Mouse (Mus musculus) cortical plate, adult 2 months (tissue): ENCODE results near the gene Lcat. TPM values are rescaled to one million over a fixed set of nuclear protein-coding genes. Genes with fewer than 3 reads are reported as not detected.

Source experiments
- H3K27ac ChIP-seq: fragments of 200-500 bp; 2 replicates; pipeline ENCODE4 v1.5.1; 2012; ENCODE audit warnings: low read length, control low read depth, inconsistent platforms; ENCODE audit not compliant: insufficient read depth
- H3K4me1 ChIP-seq: fragments of 200-500 bp; 2 replicates; pipeline ENCODE4 v1.6.1; 2011; ENCODE audit warnings: low read length; ENCODE audit not compliant: control insufficient read depth, insufficient read depth
- H3K4me3 ChIP-seq: fragments of 200-500 bp; 2 replicates; pipeline ENCODE4 v1.5.1; 2011; ENCODE audit warnings: mild to moderate bottlenecking, low read length, control low read depth; ENCODE audit not compliant: insufficient read depth
- CTCF ChIP-seq: fragments of 200-500 bp; IDR thresholded peaks from 2 replicates; pipeline ENCODE4 v1.5.1; 2011; ENCODE audit warnings: mild to moderate bottlenecking, control low read depth, low read length; ENCODE audit not compliant: insufficient read depth; ENCODE audit errors: extremely low read depth
- POLR2A ChIP-seq: fragments of 200-500 bp; IDR thresholded peaks from 2 replicates; pipeline ENCODE4 v1.6.1; 2011; ENCODE audit warnings: mild to moderate bottlenecking, low read length, control low read depth; ENCODE audit not compliant: insufficient read depth; ENCODE audit errors: extremely low read depth
- polyA plus RNA-seq: library from polyadenylated mRNA; depleted of rRNA; stranded (reverse); fragments of >200 nt; gene quantifications from 2 replicates; pipeline ENCODE4 v1.2.3, GENCODE M21; 2012

Lcat gene
- polyA plus RNA-seq, 1 experiment = 54.4 TPM

DNA sequence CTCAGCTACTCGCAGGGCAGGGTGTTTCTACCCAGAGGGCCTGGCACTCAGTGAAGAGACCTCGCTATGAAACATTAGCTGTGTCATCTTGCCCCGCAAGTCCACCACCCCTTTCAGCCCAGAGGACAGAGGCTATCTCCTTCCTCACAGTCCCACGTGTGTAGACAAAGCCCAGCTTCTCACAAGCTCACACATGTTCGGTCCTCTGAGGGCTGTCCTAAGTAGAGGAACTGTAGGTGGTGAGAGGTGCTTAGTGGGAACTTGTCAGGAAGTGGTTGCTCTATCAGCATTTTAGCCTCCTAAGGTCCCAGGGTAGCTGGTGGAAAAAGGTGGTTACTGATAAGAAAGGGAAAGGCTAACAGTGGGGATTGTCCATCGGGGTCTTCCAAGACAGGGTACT is 8.1 kb downstream of the Lcat start:
- no peak overlapping the region for H3K4me3 ChIP-seq
- TF ChIP-seq CTCF (no peak), POLR2A (no peak)
- peaks cover 2% of the 10 kb centered on the region for H3K4me1 ChIP-seq
- no peak overlapping the region for H3K27ac ChIP-seq

DNA sequence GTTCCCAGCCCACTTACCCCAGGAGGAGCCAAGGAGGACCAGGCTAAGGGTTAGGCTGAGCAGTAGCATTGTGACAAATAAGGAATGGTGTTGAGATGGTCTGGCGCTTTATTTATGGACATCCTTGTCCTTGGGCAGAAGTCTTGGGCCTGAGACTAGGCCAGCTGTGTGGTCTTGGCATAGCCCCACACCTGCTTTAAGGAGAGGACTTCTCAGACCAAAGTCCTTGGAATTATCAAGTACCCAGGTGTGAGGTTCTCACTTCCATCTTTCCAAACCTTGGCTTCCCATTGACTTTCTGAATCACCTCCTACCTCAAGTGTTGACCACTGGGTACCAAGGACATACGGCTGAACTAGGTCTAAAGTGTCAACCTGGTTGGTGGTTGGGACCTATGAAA is 9.4 kb downstream of the Lcat start, which contains the start of gene Ctrl:
Gene Ctrl, minus strand, starts transcription at position 101 of the 400 bp plus-strand sequence.
- no peak within 1 kb of the TSS for H3K4me3 ChIP-seq
- no peak within 1 kb of the TSS for H3K27ac ChIP-seq
- H3K4me1 ChIP-seq = peaks cover 2% of the 10 kb centered on the region
- TF ChIP-seq POLR2A = no peak
- no peak for TF ChIP-seq CTCF

DNA sequence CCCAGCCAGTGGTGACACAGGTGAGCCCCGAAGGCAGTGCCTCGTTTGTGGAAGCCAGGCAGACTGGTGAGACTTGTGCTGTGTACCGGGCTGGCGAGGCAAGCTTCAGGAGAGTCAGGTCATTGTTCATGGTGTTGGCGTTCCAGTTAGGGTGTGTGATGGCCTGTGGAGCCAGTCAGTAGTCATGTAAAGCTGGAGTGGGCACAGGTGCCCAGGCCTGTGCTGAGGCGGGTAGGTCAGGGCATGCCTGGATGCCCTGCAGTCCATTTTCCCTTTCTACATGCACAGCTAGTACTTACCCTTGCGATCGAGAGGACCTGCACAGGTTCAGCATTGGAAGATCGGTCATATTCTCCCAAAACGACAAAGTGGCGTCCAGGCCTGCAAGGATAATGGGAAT is 10.7 kb downstream of the Lcat start:
- Histone ChIP-seq H3K27ac (no peak overlapping the region), H3K4me3 (no peak overlapping the region), H3K4me1 (peaks cover 2% of the 10 kb centered on the region)
- TF ChIP-seq POLR2A (no peak), CTCF (no peak)

DNA sequence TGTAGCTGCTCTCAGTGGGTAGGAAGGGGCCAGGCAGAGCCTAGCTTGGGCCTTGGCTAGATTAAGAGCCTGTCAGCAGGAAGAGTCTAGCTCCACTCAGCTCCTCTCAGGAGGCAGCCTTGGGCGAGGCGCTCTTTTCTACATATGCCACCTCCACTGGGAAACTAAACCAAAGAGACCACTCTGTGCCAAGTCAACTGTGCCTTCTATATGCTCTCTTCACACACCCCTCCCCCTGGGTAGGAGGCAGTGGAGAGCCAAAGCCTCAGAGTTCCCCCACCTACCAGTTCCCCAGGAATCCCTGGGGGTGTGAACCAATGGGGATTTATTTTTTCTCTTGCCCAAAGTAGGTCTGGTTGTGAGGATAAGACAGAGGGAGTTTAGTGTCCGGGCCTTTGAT is 11.9 kb downstream of the Lcat start:
- peak overlapping the region; percentile 22 for H3K27ac ChIP-seq
- H3K4me1 ChIP-seq = peaks cover 2% of the 10 kb centered on the region
- H3K4me3 ChIP-seq = no peak overlapping the region
- TF ChIP-seq CTCF (no peak), POLR2A (peak; percentile 40; the same call in 1 of the 2 replicates)

DNA sequence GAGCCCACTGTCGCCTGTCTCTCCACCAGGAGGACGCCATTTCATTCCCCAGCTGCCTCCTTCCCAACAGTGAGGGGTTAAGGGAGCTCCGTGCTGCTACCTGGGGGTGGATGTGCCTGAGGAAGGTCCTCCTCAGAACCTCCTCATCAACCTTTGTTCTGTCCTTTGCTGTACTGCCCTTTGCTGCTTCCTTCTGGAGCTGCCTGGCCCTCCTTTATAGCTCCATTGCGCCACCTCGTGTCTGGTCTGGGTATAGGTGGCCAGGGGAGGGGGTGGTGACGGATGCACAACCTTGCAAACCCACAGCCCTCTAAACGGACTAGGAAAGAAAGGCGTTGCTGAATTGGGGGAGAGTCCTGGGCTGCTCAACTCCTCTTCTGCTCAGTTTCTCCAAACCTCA is 12.6 kb downstream of the Lcat start:
- TF ChIP-seq CTCF (peak; percentile 92), POLR2A (no peak)
- no peak overlapping the region for H3K27ac ChIP-seq
- H3K4me1 ChIP-seq = no peaks in the 10 kb centered on the region; the same call in 1 of the 2 replicates
- H3K4me3 ChIP-seq = no peak overlapping the region

DNA sequence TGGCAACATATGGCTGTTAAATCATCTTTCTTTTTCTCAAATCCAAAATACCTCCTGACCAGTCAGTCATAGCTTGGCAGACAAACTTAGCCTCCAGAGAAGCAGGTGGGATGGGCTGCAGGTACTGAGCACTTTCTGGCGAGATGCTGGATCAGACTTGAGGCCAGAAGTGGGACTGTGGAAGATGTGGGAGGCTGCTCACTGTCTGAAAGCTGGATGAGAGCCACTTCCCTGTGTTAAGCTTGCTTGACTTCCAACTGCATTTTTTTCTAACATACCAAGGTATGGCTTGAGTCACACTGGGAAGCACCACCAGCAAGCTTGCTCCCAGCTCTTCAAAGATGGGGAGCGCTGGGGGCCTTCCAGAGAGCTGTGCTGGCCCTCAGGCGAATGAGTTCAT is 18.1 kb downstream of the Lcat start:
- peak overlapping the region; percentile 27; the same call in 1 of the 2 replicates for H3K27ac ChIP-seq
- H3K4me3 ChIP-seq = no peak overlapping the region
- TF ChIP-seq CTCF = no peak
- no peak for TF ChIP-seq POLR2A
- peaks cover 2% of the 10 kb centered on the region for H3K4me1 ChIP-seq

DNA sequence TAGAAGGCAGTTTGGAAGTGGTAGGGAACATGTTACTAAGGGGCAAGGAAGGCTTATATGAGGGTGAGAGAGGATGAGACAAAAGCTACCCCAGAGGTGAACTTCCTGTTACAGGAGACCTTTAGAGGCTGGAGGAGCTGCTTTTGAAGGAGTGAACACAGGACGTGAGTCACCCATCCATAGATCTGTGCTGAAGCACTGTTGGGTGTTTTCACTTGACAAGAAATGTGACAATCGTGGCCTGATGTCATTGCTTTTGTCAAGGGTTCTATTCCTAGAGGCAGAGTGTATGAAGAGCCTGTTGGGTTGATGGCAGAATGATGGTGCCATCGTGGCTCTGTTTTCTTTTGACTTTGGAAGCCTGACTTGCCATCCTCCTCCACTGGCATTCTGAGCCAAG is 23.8 kb downstream of the Lcat start:
- Histone ChIP-seq H3K4me1 (peaks cover 4% of the 10 kb centered on the region; the same call in 1 of the 2 replicates), H3K27ac (no peak overlapping the region), H3K4me3 (no peak overlapping the region)
- no peak for TF ChIP-seq CTCF
- TF ChIP-seq POLR2A = no peak

DNA sequence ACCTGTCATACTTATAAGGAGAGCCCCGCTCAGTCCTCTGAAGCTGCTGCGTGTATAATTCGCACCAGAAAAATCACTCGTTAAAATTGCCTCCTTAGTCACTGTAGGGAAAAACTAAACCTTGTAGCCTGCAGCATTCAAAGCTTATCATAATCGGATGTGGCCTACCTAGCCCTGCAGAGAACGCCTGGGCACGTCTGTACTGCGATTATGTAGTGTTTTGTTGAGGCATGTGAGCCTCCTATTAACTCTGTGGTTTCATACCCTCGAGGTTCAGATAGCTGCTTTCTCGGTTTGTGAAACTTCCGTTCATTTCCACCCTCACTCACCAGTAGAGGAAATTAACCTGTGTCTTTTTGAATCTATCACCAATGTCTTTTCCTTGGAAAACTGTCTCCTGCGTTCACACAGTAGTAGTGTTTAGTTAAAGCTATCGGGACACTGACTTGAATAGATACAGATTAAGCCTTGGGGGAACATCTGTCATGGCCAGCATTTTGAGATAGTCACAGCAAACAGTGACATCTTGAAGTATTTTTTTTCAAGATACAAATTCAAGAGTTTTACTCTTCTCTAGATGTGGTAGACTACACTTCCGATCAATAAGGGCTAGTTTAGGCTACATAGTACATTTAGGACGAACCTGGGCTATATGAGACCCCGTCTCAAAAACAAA is 42.1 kb downstream of the Lcat start:
- TF ChIP-seq POLR2A = no peak
- no peak for TF ChIP-seq CTCF

DNA sequence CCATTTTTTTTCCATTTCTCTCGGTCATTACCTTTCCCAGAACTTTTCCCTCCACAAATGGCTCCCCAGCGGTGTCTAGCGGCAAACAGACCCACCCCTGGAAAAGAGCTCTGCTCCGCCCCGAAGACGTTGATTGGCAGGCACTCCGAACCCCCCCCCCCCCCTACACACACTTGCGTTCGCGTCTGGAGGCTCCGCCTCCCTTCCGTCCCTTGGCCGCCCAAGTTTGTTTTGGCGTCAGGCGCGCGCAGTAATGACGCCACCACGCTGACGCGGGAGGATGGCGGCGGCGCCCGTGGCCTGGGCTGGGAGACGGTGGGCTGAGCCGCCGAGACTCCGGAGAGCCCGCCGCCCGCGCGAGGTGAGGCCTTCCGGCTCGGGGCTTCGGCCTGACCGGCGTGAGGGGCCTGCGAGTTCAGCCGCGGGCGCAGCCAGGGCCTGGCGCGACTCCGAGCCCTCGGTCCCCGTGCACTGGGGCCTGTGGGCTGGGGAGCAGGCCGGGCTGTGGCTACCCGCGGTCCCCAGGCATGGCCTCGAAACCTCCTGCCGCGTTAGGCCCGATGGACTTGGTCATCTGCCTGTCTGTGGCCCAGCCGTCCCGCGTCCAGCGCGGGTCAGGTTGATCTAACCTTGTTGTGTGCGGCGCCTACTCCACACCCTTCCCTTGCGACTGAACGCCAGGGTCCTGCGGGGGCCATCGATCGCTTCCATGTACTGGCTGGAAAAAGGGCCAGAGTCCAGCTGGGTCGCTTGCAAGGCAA is 42.8 kb downstream of the Lcat start, which contains the start of gene Pskh1:
Gene Pskh1, plus strand, starts transcription at position 262 of the 761 bp plus-strand sequence.
- Histone ChIP-seq H3K4me3 (peak within 1 kb of the TSS; percentile 93), H3K4me1 (no peaks in the 10 kb centered on the region; the same call in 1 of the 2 replicates), H3K27ac (peak within 1 kb of the TSS; percentile 96)
- TF ChIP-seq CTCF = no peak
- TF ChIP-seq POLR2A = peak; percentile 66

More for the DNA sequence above, 42.1 kb downstream of the Lcat start:
- Histone ChIP-seq H3K27ac (peak overlapping the region; percentile 96; the same call in 1 of the 2 replicates), H3K4me3 (peak overlapping the region; percentile 93), H3K4me1 (no peaks in the 10 kb centered on the region; the same call in 1 of the 2 replicates)
